Mouse (Mus musculus): ENCODE measurements at regions not wholly inside any gene's neighbourhood (a gene's known extent, or its start where the extent isn't known, plus 50 kb on each side); places are given as distances from the start of the nearest gene placed in this dataset.

DNA sequence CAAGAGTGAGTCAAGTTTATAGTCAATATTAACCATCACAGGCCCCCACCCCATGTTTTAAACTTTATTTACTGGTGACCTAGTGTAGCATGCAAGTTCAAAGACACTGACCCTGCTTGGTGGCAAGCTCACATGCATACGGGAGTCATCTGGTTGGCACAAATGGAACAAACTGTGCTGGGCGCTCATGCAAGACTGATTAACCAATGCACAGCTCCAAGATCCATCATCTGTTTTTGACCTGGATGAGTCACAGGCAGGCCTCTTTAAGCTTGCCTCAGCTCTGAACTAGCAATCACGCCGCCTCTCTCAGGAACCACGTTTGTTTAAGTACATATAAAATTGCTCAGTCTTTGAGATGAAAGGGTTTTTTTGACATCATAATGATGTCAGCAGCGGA is 313.1 kb downstream of the Irs2 start:
- no peak overlapping the region for H3K4me2 ChIP-seq (ENCODE audit: low read depth, severe bottlenecking)
- WGBS = 88% methylated on average over 6 of the region's 6 CpGs
- DNase-seq (ENCODE audit: low spot score) (no peak), ATAC-seq (ENCODE audit: insufficient number of reproducible peaks, low FRiP score, low TSS enrichment, low read depth) (no peak)
- H3K36me3 ChIP-seq (ENCODE audit: control insufficient read depth, insufficient read depth, low read length) = no peaks in the 10 kb centered on the region
- no peaks in the 10 kb centered on the region for H3K9me3 ChIP-seq (ENCODE audit: control insufficient read depth, low read length)
- no peak overlapping the region for H3K9ac ChIP-seq (ENCODE audit: low read length)
- peaks cover 8% of the 10 kb centered on the region; the same call in 1 of the 2 replicates for H3K4me1 ChIP-seq (ENCODE audit: control insufficient read depth, insufficient read depth, low read length)
- no peak overlapping the region for H3K4me3 ChIP-seq (ENCODE audit: low read depth, low read length)
- no peaks in the 10 kb centered on the region for H3K27me3 ChIP-seq (ENCODE audit: control insufficient read depth, insufficient read depth, low read length)
- no peak overlapping the region for H3K27ac ChIP-seq (replicated peaks; ENCODE audit: low read depth, low read length)

DNA sequence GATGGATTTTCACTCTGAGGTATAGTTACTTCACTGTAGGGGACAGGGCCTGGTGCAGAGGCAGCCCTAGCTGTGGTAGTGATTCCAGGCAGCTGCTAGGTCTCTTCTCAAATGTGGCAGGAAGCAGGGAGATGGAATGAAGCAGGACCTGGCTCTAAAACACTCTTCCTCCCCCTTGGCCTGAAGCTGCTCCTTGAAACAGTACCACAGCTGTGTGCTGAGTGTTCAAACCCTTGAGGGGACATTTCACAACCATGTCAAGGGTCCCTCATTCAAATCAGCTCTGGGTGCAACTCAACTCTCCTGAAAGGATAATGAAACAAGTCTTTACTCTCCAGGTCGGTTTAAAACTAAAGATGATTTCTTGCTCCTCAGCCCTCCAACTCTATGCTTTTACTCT is 317.6 kb downstream of the Irs2 start:
- Histone ChIP-seq H3K9ac (ENCODE audit: low read length) (no peak overlapping the region), H3K9me3 (ENCODE audit: control insufficient read depth, low read length) (no peaks in the 10 kb centered on the region), H3K36me3 (ENCODE audit: control insufficient read depth, insufficient read depth, low read length) (no peaks in the 10 kb centered on the region), H3K4me2 (ENCODE audit: low read depth, severe bottlenecking) (no peak overlapping the region), H3K27ac (replicated peaks; ENCODE audit: low read depth, low read length) (no peak overlapping the region), H3K4me1 (ENCODE audit: control insufficient read depth, insufficient read depth, low read length) (peaks cover 8% of the 10 kb centered on the region; the same call in 1 of the 2 replicates), H3K4me3 (ENCODE audit: low read depth, low read length) (no peak overlapping the region), H3K27me3 (ENCODE audit: control insufficient read depth, insufficient read depth, low read length) (no peaks in the 10 kb centered on the region)
- WGBS = 76% methylated on average over 1 of the region's 1 CpGs
- ATAC-seq (ENCODE audit: insufficient number of reproducible peaks, low FRiP score, low TSS enrichment, low read depth) (no peak), DNase-seq (ENCODE audit: low spot score) (no peak)

DNA sequence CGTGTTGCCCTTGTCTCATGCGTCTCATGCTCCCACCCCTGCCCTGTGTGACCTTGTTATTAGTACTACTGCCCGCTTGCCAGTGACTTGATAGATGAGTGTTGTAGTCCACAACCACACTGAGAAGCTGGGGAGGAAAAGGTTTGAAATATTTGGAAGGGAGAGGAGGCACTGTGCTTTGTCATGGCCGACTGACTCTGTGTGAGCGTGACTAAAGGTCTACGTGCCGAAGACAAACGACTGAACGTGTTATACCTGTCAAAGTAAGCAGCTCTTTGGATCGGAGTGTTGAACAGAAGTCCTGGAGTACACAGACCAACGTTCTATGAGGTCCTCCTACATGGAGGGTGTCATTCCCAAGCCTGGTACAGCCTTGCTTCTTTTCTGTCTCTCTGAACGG is 318.4 kb downstream of the Irs2 start:
- Histone ChIP-seq H3K9me3 (ENCODE audit: control insufficient read depth, low read length) (no peaks in the 10 kb centered on the region), H3K9ac (ENCODE audit: low read length) (no peak overlapping the region), H3K4me1 (ENCODE audit: control insufficient read depth, insufficient read depth, low read length) (peaks cover 8% of the 10 kb centered on the region; the same call in 1 of the 2 replicates), H3K27ac (replicated peaks; ENCODE audit: low read depth, low read length) (no peak overlapping the region), H3K4me2 (ENCODE audit: low read depth, severe bottlenecking) (no peak overlapping the region), H3K36me3 (ENCODE audit: control insufficient read depth, insufficient read depth, low read length) (no peaks in the 10 kb centered on the region), H3K4me3 (ENCODE audit: low read depth, low read length) (no peak overlapping the region), H3K27me3 (ENCODE audit: control insufficient read depth, insufficient read depth, low read length) (no peaks in the 10 kb centered on the region)
- 81% methylated on average over 12 of the region's 12 CpGs for WGBS
- ATAC-seq (ENCODE audit: insufficient number of reproducible peaks, low FRiP score, low TSS enrichment, low read depth) = no peak
- no peak for DNase-seq (ENCODE audit: low spot score)

DNA sequence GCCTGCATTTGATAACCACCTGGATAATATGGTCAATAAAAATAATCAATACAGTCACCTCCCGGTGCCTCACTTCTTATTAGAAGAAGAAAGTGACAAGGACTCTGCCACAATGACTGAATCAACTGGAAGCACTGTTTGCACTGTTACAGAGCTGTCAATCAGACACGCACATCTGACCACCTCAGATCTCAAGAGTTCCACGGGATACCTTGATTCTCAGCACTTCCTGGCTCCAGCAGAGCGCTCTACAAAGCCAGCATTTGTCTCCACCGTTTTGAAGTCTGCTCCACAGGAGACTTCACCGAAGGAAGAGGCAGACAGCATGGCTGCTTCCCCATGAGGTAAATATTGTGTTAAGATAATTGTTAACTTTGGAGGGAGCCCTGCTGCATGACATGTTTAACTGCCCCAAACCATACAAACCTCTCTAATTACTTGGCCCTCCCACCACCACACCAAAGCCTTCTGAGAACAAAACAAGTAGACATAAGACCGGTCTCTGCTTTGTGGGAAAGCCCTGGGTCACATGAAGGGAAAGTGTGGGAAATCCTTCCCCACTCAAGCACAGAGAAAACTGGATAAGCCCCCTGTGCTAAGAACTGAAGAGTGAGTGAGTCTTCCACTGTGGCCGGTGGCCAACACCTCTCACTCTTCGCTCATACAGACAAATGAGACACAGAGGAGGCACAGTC is 320.2 kb downstream of the Irs2 start:
- ATAC-seq (ENCODE audit: insufficient number of reproducible peaks, low FRiP score, low TSS enrichment, low read depth) = no peak

More for the DNA sequence above, 320.2 kb downstream of the Irs2 start:
- 52% methylated on average over 9 of the region's 9 CpGs for WGBS
- H3K9me3 ChIP-seq (ENCODE audit: control insufficient read depth, low read length) = no peaks in the 10 kb centered on the region
- H3K4me3 ChIP-seq (ENCODE audit: low read depth, low read length) = no peak overlapping the region
- no peaks in the 10 kb centered on the region for H3K36me3 ChIP-seq (ENCODE audit: control insufficient read depth, insufficient read depth, low read length)
- no peak overlapping the region for H3K4me2 ChIP-seq (ENCODE audit: low read depth, severe bottlenecking)
- no peaks in the 10 kb centered on the region for H3K27me3 ChIP-seq (ENCODE audit: control insufficient read depth, insufficient read depth, low read length)
- peaks cover 7% of the 10 kb centered on the region; the same call in 1 of the 2 replicates for H3K4me1 ChIP-seq (ENCODE audit: control insufficient read depth, insufficient read depth, low read length)
- H3K9ac ChIP-seq (ENCODE audit: low read length) = no peak overlapping the region
- no peak overlapping the region for H3K27ac ChIP-seq (replicated peaks; ENCODE audit: low read depth, low read length)
- DNase-seq (ENCODE audit: low spot score) = no peak
